Mouse (Mus musculus) frontal cortex, postnatal 14 days (tissue): ENCODE results near the gene Gm10310.
"Not testable (repeated sequence)": the region's sequence is repeated elsewhere in the genome, so short reads cannot be mapped to it uniquely, and the experiment has no call there.

Experiments used
- DNase-seq, 2 experiments: peaks; one replicate each; pipeline ENCODE4 v3.0.0; 2022; ENCODE audit warnings: low spot score in 2 of 2

The Gm10310 gene

GRCm38 (mm10) chr10:129984962-129985361 is at the start of gene Gm10310:
TSS of gene Gm10310 (minus strand) at chr10:129985062.
- not testable (repeated sequence) for DNase-seq

GRCm38 (mm10) chr10:130030048-130030447 is 45.2 kb upstream of the Gm10310 start, which contains the start of gene Olfr821:
TSS of gene Olfr821 (plus strand) at chr10:130030348.
- DNase-seq, result no peak

GRCm38 (mm10) chr10:130012321-130012720 is 27.5 kb upstream of the Gm10310 start, which contains the start of gene Olfr820:
TSS of gene Olfr820 (plus strand) at chr10:130012621.
- no peak for DNase-seq

GRCm38 (mm10) chr10:130005366-130005765 is 20.5 kb upstream of the Gm10310 start:
- not testable (repeated sequence) for DNase-seq

- DNase-seq, result not testable (repeated sequence)
Measured at GRCm38 (mm10) chr10:130004104-130004503, 19.2 kb upstream of the Gm10310 start.

- DNase-seq, result not testable (repeated sequence)
Measured at GRCm38 (mm10) chr10:129981867-129982266, 3.0 kb downstream of the Gm10310 start.

GRCm38 (mm10) chr10:129976040-129976439 is 8.8 kb downstream of the Gm10310 start, which contains the start of gene Olfr247:
TSS of gene Olfr247 (minus strand) at chr10:129976140.
- DNase-seq, result not testable (repeated sequence)

GRCm38 (mm10) chr10:129972994-129973393 is 11.9 kb downstream of the Gm10310 start:
- not testable (repeated sequence) for DNase-seq

- DNase-seq, result not testable (repeated sequence)
Measured at GRCm38 (mm10) chr10:129967166-129967565, 17.7 kb downstream of the Gm10310 start, which contains the start of gene Olfr819. TSS of gene Olfr819 (minus strand) at chr10:129967266.

- not testable (repeated sequence) for DNase-seq
Measured at GRCm38 (mm10) chr10:129966232-129966631, 18.6 kb downstream of the Gm10310 start.

- no peak for DNase-seq
Measured at GRCm38 (mm10) chr10:129949000-129949399, 35.9 kb downstream of the Gm10310 start, which contains the start of gene Olfr818. TSS of gene Olfr818 (minus strand) at chr10:129949100.
